ENCODE assay signal across 8 mouse cellular contexts in genomic region chr4:117120445-117121414, GRCm38 (mm10). TPM values are rescaled to one million over a fixed set of nuclear protein-coding genes. Genes with fewer than 3 reads are reported as not detected.
A peak's percentile ranks its signal among the peaks of the same experiment; 100 is the strongest.
DNase-seq lines count a peak whose midpoint lies in the region; ATAC-seq and TF ChIP-seq lines count a peak whose summit lies in the region.

No protein-coding gene starts in this region.

- peaks cover 8% of the 10 kb centered on the region; the same call in 1 of the 2 replicates for H3K79me2 ChIP-seq in CH12.LX (replicated peaks; ENCODE audit: control insufficient read depth, extremely low read depth, insufficient read depth, poor library complexity, severe bottlenecking)

- dilution Hi-C loops in CH12.LX (cut with MboI; ENCODE audit: extremely low pct_ligation_motif_present, extremely low pct_unique_long_range_greater_than_20kb, low sequenced_read_pairs), result no loop called here

- H3K4me2 ChIP-seq in CH12.LX (ENCODE audit: insufficient read depth, low read depth, poor library complexity, severe bottlenecking), result peak overlapping the region; percentile 92
- peak overlapping the region; percentile 89 for H3K4me2 ChIP-seq in forebrain, embryonic 11.5 days (ENCODE audit: low read depth, low read length, severe bottlenecking)
- H3K4me2 ChIP-seq in heart, postnatal 0 days (ENCODE audit: low read depth, low read length), result peak overlapping the region; percentile 92
- peak overlapping the region; percentile 98 for H3K4me2 ChIP-seq in liver, embryonic 16.5 days (ENCODE audit: low read depth, low read length)
- H3K4me2 ChIP-seq in neural tube, embryonic 13.5 days, result peak overlapping the region; percentile 100

- H3K27me3 ChIP-seq in CH12.LX (replicated peaks), result no peaks in the 10 kb centered on the region
- no peaks in the 10 kb centered on the region for H3K27me3 ChIP-seq in forebrain, embryonic 11.5 days (ENCODE audit: control insufficient read depth, insufficient read depth, low read length)
- no peaks in the 10 kb centered on the region for H3K27me3 ChIP-seq in heart, postnatal 0 days (ENCODE audit: control insufficient read depth, insufficient read depth, low read length)
- H3K27me3 ChIP-seq in liver, embryonic 16.5 days (ENCODE audit: control insufficient read depth, insufficient read depth, low read depth, low read length), result no peaks in the 10 kb centered on the region
- H3K27me3 ChIP-seq in neural tube, embryonic 13.5 days, result no peaks in the 10 kb centered on the region
- H3K27me3 ChIP-seq in testis, adult 2 months (ENCODE audit: control insufficient read depth, insufficient read depth, low read length), result no peaks in the 10 kb centered on the region

- peak overlapping the region; percentile 96 for H3K9ac ChIP-seq in CH12.LX (ENCODE audit: insufficient read depth, low read depth)
- peak overlapping the region; percentile 65 for H3K9ac ChIP-seq in forebrain, embryonic 11.5 days (ENCODE audit: low read length)
- H3K9ac ChIP-seq in heart, postnatal 0 days (replicated peaks; ENCODE audit: low read depth, low read length), result peak overlapping the region; percentile 51
- peak overlapping the region; percentile 72 for H3K9ac ChIP-seq in liver, embryonic 16.5 days (ENCODE audit: low read depth, low read length)
- peak overlapping the region; percentile 82 for H3K9ac ChIP-seq in neural tube, embryonic 13.5 days

- under 1% methylated on average over 69 of the region's 69 CpGs for WGBS in forebrain, embryonic 11.5 days
- WGBS in heart, postnatal 0 days, result under 1% methylated on average over 69 of the region's 69 CpGs
- under 1% methylated on average over 69 of the region's 69 CpGs for WGBS in liver, embryonic 16.5 days (ENCODE audit: insufficient replicate concordance)
- under 1% methylated on average over 69 of the region's 69 CpGs for WGBS in neural tube, embryonic 13.5 days

- peak; percentile 79 for TF ChIP-seq POLR2A in CH12.LX (IDR thresholded peaks at IDR 0.05; ENCODE audit: low read depth, low read length)
- peak; percentile 85 for TF ChIP-seq POLR2A in testis, adult 2 months (IDR thresholded peaks at IDR 0.05; ENCODE audit: control insufficient read depth, low read depth, low read length)

- H3K36me3 ChIP-seq in CH12.LX (replicated peaks in 1 of 2; ENCODE audit: control insufficient read depth in 1 of 2, insufficient read depth in 1 of 2, low read length in 1 of 2), result peaks cover 5 to 27% of the 10 kb centered on the region in 2 experiments
- H3K36me3 ChIP-seq in forebrain, embryonic 11.5 days (ENCODE audit: control insufficient read depth, insufficient read depth, low read length), result no peaks in the 10 kb centered on the region
- no peaks in the 10 kb centered on the region for H3K36me3 ChIP-seq in heart, postnatal 0 days (replicated peaks; ENCODE audit: control insufficient read depth, insufficient read depth, low read length)
- no peaks in the 10 kb centered on the region for H3K36me3 ChIP-seq in liver, embryonic 16.5 days (ENCODE audit: control insufficient read depth, insufficient read depth)
- H3K36me3 ChIP-seq in neural tube, embryonic 13.5 days, result 0 out of 2 replicates have a peak, but pooled peaks cover 2% of the 10 kb centered on the region
- H3K36me3 ChIP-seq in testis, adult 2 months (ENCODE audit: control insufficient read depth, insufficient read depth, low read length), result no peaks in the 10 kb centered on the region

- H3K27ac ChIP-seq in CH12.LX (ENCODE audit: insufficient read depth, low read depth), result peak overlapping the region; percentile 89
- H3K27ac ChIP-seq in forebrain, embryonic 11.5 days (ENCODE audit: low read depth, low read length), result peak overlapping the region; percentile 73
- peak overlapping the region; percentile 78 for H3K27ac ChIP-seq in heart, postnatal 0 days (ENCODE audit: low read depth)
- peak overlapping the region; percentile 72 for H3K27ac ChIP-seq in liver, embryonic 16.5 days (ENCODE audit: low read length)
- H3K27ac ChIP-seq in neural tube, embryonic 13.5 days (replicated peaks), result peak overlapping the region; percentile 92
- H3K27ac ChIP-seq in testis, adult 2 months (ENCODE audit: control insufficient read depth, insufficient read depth, low read depth, low read length), result peak overlapping the region; percentile 73

- peak; percentile 62 for TF ChIP-seq RAD21 in CH12.LX (IDR thresholded peaks at IDR 0.05; ENCODE audit: low read depth, low read length)

- peak; percentile 29; the same call in 1 of the 2 replicates for TF ChIP-seq EP300 in CH12.LX (IDR thresholded peaks at IDR 0.05; ENCODE audit: low read length)
- TF ChIP-seq EP300 in heart, postnatal 0 days (IDR thresholded peaks at IDR 0.05; ENCODE audit: low read depth), result peak; percentile 79

- DNase-seq in CH12.LX (ENCODE audit: extremely low read depth), result peak; percentile 97
- DNase-seq in c-Kit-positive CD71-positive TER-119-negative erythroid progenitor cells, embryonic 14.5 days (ENCODE audit: low read depth), result peak; percentile 91
- DNase-seq in forebrain, embryonic 11.5 days (ENCODE audit: low spot score), result peak; percentile 95
- DNase-seq in heart, postnatal 0 days (ENCODE audit: low spot score), result peak; percentile 96
- DNase-seq in kidney, postnatal 4 days, result peak; percentile 93 to 96

- TF ChIP-seq CTCF in CH12.LX (conservative IDR thresholded peaks at IDR 0.05 in 1 of 2, IDR thresholded peaks at IDR 0.05 in 1 of 2; ENCODE audit: low read depth in 2 of 2, low read length in 2 of 2), result peak; percentile 26 to 85; a peak in 2 of 4 replicates
- TF ChIP-seq CTCF in heart, postnatal 0 days (IDR thresholded peaks at IDR 0.05; ENCODE audit: low read depth), result peak; percentile 83
- peak; percentile 56; the same call in 1 of the 2 replicates for TF ChIP-seq CTCF in testis, adult 2 months (IDR thresholded peaks at IDR 0.05; ENCODE audit: control insufficient read depth, insufficient read depth, insufficient replicate concordance, low read depth, low read length)

- peak overlapping the region; percentile 69 to 87 (median 85) for H3K4me3 ChIP-seq in CH12.LX (replicated peaks in 1 of 3; ENCODE audit: low read depth in 2 of 3, low read length in 2 of 3, poor library complexity in 1 of 3)
- peak overlapping the region; percentile 66 for H3K4me3 ChIP-seq in forebrain, embryonic 11.5 days (ENCODE audit: low read depth, low read length)
- peak overlapping the region; percentile 60 for H3K4me3 ChIP-seq in heart, postnatal 0 days (ENCODE audit: low read depth, low read length)
- H3K4me3 ChIP-seq in liver, embryonic 16.5 days (ENCODE audit: low read depth, low read length), result peak overlapping the region; percentile 74
- peak overlapping the region; percentile 71 for H3K4me3 ChIP-seq in neural tube, embryonic 13.5 days
- peak overlapping the region; percentile 89 for H3K4me3 ChIP-seq in testis, adult 2 months (ENCODE audit: control insufficient read depth, low read depth, low read length)

- H3K4me1 ChIP-seq in CH12.LX (ENCODE audit: control insufficient read depth in 1 of 2, insufficient read depth in 2 of 2), result peaks cover 8 to 52% of the 10 kb centered on the region in 2 experiments
- H3K4me1 ChIP-seq in forebrain, embryonic 11.5 days (replicated peaks; ENCODE audit: control insufficient read depth, insufficient read depth, low read length), result peaks cover 13% of the 10 kb centered on the region
- peaks cover 6% of the 10 kb centered on the region; the same call in 1 of the 2 replicates for H3K4me1 ChIP-seq in heart, postnatal 0 days (ENCODE audit: control insufficient read depth, insufficient read depth)
- H3K4me1 ChIP-seq in liver, embryonic 16.5 days (ENCODE audit: control insufficient read depth, low read depth, low read length), result peaks cover 26% of the 10 kb centered on the region
- peaks cover 27% of the 10 kb centered on the region for H3K4me1 ChIP-seq in neural tube, embryonic 13.5 days (replicated peaks)
- peaks cover 19% of the 10 kb centered on the region for H3K4me1 ChIP-seq in testis, adult 2 months (ENCODE audit: control insufficient read depth, insufficient read depth, low read length)

- peak; percentile 91 for ATAC-seq in forebrain, embryonic 11.5 days (replicated peaks; ENCODE audit: low FRiP score)
- ATAC-seq in heart, postnatal 0 days (ENCODE audit: insufficient read depth, low read depth), result peak; percentile 94
- peak; percentile 90 for ATAC-seq in liver, embryonic 16.5 days (ENCODE audit: low read depth)
- peak; percentile 96 for ATAC-seq in neural tube, embryonic 13.5 days (ENCODE audit: low read depth)

- no peaks in the 10 kb centered on the region for H3K9me3 ChIP-seq in CH12.LX (replicated peaks; ENCODE audit: low read length)
- H3K9me3 ChIP-seq in forebrain, embryonic 11.5 days (ENCODE audit: control insufficient read depth, low read length), result no peaks in the 10 kb centered on the region
- H3K9me3 ChIP-seq in heart, postnatal 0 days (replicated peaks; ENCODE audit: control insufficient read depth, low read length), result no peaks in the 10 kb centered on the region
- H3K9me3 ChIP-seq in liver, embryonic 16.5 days (replicated peaks; ENCODE audit: control insufficient read depth, low read length), result no peaks in the 10 kb centered on the region
- H3K9me3 ChIP-seq in neural tube, embryonic 13.5 days, result no peaks in the 10 kb centered on the region

- in situ Hi-C loops in CH12.LX (cut with MboI; ENCODE audit: low pct_ligation_motif_present, low pct_unique_long_range_greater_than_20kb, low sequenced_read_pairs), result no loop called here

RNA-seq across cellular contexts. Expression of gene Btbd19, which starts 4.8 kb away (rescaled TPM):
- total RNA-seq in CH12.LX (2012; rRNA removed) (31.5 and 32.4 TPM in 2 replicates), CH12.LX (2014; rRNA removed) (49.7 and 51.1 TPM in 2 replicates)
- 32.9 and 36.3 TPM in 2 replicates for polyA plus RNA-seq in CH12.LX (2012; ENCODE audit: insufficient read length, low read depth)
- polyA plus RNA-seq in forebrain, embryonic 11.5 days (2014; fragmentation: Nextera tagmentation; extraction: Ambion mirVana), result 4.1 and 6.5 TPM in 2 replicates
- 7.4 and 8.6 TPM in 2 replicates for total RNA-seq in heart, postnatal 0 days (2014; rRNA removed; ENCODE audit: low replicate concordance)
- 2.7 and 2.8 TPM in 2 replicates for polyA plus RNA-seq in heart, postnatal 0 days (2015; fragmentation: Nextera tagmentation; extraction: Ambion mirVana)
- polyA plus RNA-seq in liver, embryonic 16.5 days (2015; fragmentation: Nextera tagmentation; extraction: Ambion mirVana), result 1.5 and 1.8 TPM in 2 replicates
- polyA plus RNA-seq in neural tube, embryonic 13.5 days (2015; fragmentation: Nextera tagmentation; extraction: Ambion mirVana), result 3.2 and 4.7 TPM in 2 replicates
- polyA plus RNA-seq in testis, adult 2 months (2012; rRNA removed), result 2.6 and 3.2 TPM in 2 replicates

RNA-seq across cellular contexts. Expression of gene Tctex1d4, which starts 5.9 kb away (rescaled TPM):
- total RNA-seq in CH12.LX (2012; rRNA removed) (0.55 and 0.98 TPM in 2 replicates), CH12.LX (2014; rRNA removed) (not detected in 2 replicates)
- not detected in 2 replicates for polyA plus RNA-seq in CH12.LX (2012; ENCODE audit: insufficient read length, low read depth)
- polyA plus RNA-seq in forebrain, embryonic 11.5 days (2014; fragmentation: Nextera tagmentation; extraction: Ambion mirVana), result not detected in 2 replicates
- total RNA-seq in heart, postnatal 0 days (2014; rRNA removed; ENCODE audit: low replicate concordance), result not detected in 2 replicates
- 1.3 TPM in 1 of 2 replicates, not detected in the other for polyA plus RNA-seq in heart, postnatal 0 days (2015; fragmentation: Nextera tagmentation; extraction: Ambion mirVana)
- 0.11 TPM in 1 of 2 replicates, not detected in the other for polyA plus RNA-seq in liver, embryonic 16.5 days (2015; fragmentation: Nextera tagmentation; extraction: Ambion mirVana)
- not detected in 2 replicates for polyA plus RNA-seq in neural tube, embryonic 13.5 days (2015; fragmentation: Nextera tagmentation; extraction: Ambion mirVana)
- 0.28 and 0.29 TPM in 2 replicates for polyA plus RNA-seq in testis, adult 2 months (2012; rRNA removed)

RNA-seq across cellular contexts. Expression of gene Plk3, which starts 13.0 kb away (rescaled TPM):
- total RNA-seq in CH12.LX (2012; rRNA removed) (12.0 and 13.8 TPM in 2 replicates), CH12.LX (2014; rRNA removed) (8.6 and 8.8 TPM in 2 replicates)
- 14.7 and 18.5 TPM in 2 replicates for polyA plus RNA-seq in CH12.LX (2012; ENCODE audit: insufficient read length, low read depth)
- 16.0 and 17.4 TPM in 2 replicates for polyA plus RNA-seq in forebrain, embryonic 11.5 days (2014; fragmentation: Nextera tagmentation; extraction: Ambion mirVana)
- total RNA-seq in heart, postnatal 0 days (2014; rRNA removed; ENCODE audit: low replicate concordance), result 1.6 and 4.0 TPM in 2 replicates
- polyA plus RNA-seq in heart, postnatal 0 days (2015; fragmentation: Nextera tagmentation; extraction: Ambion mirVana), result 1.6 and 1.9 TPM in 2 replicates
- polyA plus RNA-seq in liver, embryonic 16.5 days (2015; fragmentation: Nextera tagmentation; extraction: Ambion mirVana), result 2.2 TPM in 2 replicates
- polyA plus RNA-seq in neural tube, embryonic 13.5 days (2015; fragmentation: Nextera tagmentation; extraction: Ambion mirVana), result 16.0 and 20.7 TPM in 2 replicates
- 0.94 and 1.5 TPM in 2 replicates for polyA plus RNA-seq in testis, adult 2 months (2012; rRNA removed)

RNA-seq across cellular contexts. Expression of gene Ptch2, which starts 24.9 kb away (rescaled TPM):
- total RNA-seq in CH12.LX (2012; rRNA removed), result 0.04 and 0.21 TPM in 2 replicates
- total RNA-seq in CH12.LX (2014; rRNA removed), result not detected in 2 replicates
- polyA plus RNA-seq in CH12.LX (2012; ENCODE audit: insufficient read length, low read depth), result 0.46 and 0.79 TPM in 2 replicates
- 5.8 and 6.4 TPM in 2 replicates for polyA plus RNA-seq in forebrain, embryonic 11.5 days (2014; fragmentation: Nextera tagmentation; extraction: Ambion mirVana)
- 3.2 and 3.6 TPM in 2 replicates for total RNA-seq in heart, postnatal 0 days (2014; rRNA removed; ENCODE audit: low replicate concordance)
- polyA plus RNA-seq in heart, postnatal 0 days (2015; fragmentation: Nextera tagmentation; extraction: Ambion mirVana), result 1.2 and 1.4 TPM in 2 replicates
- polyA plus RNA-seq in liver, embryonic 16.5 days (2015; fragmentation: Nextera tagmentation; extraction: Ambion mirVana), result 0.67 and 0.69 TPM in 2 replicates
- 6.4 and 7.4 TPM in 2 replicates for polyA plus RNA-seq in neural tube, embryonic 13.5 days (2015; fragmentation: Nextera tagmentation; extraction: Ambion mirVana)
- 31.0 and 31.2 TPM in 2 replicates for polyA plus RNA-seq in testis, adult 2 months (2012; rRNA removed)

RNA-seq across cellular contexts. Expression of gene Rps8, which starts 35.3 kb away (rescaled TPM):
- 5,379 and 5,435 TPM in 2 replicates for total RNA-seq in CH12.LX (2012; rRNA removed)
- 2,191 and 2,455 TPM in 2 replicates for total RNA-seq in CH12.LX (2014; rRNA removed)
- 1,480 and 1,967 TPM in 2 replicates for polyA plus RNA-seq in CH12.LX (2012; ENCODE audit: insufficient read length, low read depth)
- polyA plus RNA-seq in forebrain, embryonic 11.5 days (2014; fragmentation: Nextera tagmentation; extraction: Ambion mirVana), result 797 and 841 TPM in 2 replicates
- 638 and 752 TPM in 2 replicates for total RNA-seq in heart, postnatal 0 days (2014; rRNA removed; ENCODE audit: low replicate concordance)
- polyA plus RNA-seq in heart, postnatal 0 days (2015; fragmentation: Nextera tagmentation; extraction: Ambion mirVana), result 456 and 475 TPM in 2 replicates
- 514 and 522 TPM in 2 replicates for polyA plus RNA-seq in liver, embryonic 16.5 days (2015; fragmentation: Nextera tagmentation; extraction: Ambion mirVana)
- polyA plus RNA-seq in neural tube, embryonic 13.5 days (2015; fragmentation: Nextera tagmentation; extraction: Ambion mirVana), result 493 and 532 TPM in 2 replicates
- 185 and 230 TPM in 2 replicates for polyA plus RNA-seq in testis, adult 2 months (2012; rRNA removed)

Comparison
In these comparisons a context has a peak if more than half of its experiments do, and no peak if none do; other contexts are left out.
1. Peak in every context shown above with its lines: DNase-seq, ATAC-seq, H3K4me3 ChIP-seq and H3K27ac ChIP-seq.